Mouse (Mus musculus): ENCODE results near the gene Tmod4.
A peak's percentile ranks its signal among the peaks of the same experiment; 100 is the strongest.
"Not testable (repeated sequence)": the region's sequence is repeated elsewhere in the genome, so short reads cannot be mapped to it uniquely, and the experiment has no call there.

Tmod4 gene

DNA sequence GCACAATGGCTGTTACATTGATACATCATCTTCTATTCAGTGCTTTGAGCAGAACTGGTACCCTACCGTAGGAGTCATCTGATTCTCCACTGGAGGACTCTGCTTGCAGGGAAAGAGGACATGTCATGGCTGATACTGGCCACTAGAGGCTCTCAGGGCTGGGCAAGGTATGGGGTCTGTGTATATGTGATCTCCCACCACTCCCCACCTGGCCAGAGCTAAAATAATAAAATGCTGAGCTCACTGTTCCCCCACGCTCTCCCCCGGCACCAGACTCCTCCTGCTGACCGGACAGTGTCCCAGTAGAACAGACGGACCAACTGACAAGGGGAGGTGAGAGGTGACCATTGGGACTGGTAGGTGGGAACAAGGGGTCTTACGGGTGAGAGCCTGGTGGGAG is at the start of gene Tmod4:
Gene Tmod4 (plus strand): TSS at position 231 of the 400 bp plus-strand sequence.
- no peak for DNase-seq

GRCm38 (mm10) chr3:95088071-95088470 is 36.2 kb upstream of the Tmod4 start:
- DNase-seq: no peak

GRCm38 (mm10) chr3:95100854-95101253 is 23.4 kb upstream of the Tmod4 start:
- no peak for DNase-seq

DNA sequence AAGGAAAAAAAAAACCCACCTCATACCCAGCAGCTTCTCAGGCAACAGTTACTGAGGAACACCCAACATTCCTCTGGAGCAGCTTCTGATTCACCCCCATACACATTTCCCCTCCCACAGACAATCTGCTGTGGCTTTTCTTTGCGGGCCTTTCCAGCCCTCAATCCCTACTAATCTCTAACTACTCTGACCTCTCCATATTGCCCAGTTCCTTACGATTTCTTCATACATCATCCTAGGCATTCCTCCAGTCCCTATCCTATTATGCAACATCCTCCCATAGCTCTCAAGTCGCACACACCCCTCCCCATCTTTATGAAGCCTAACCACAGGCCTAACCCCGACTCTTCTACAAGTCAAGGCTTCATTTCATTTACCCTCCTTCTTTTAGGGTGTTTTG is 19.2 kb upstream of the Tmod4 start:
- DNase-seq: no peak

- DNase-seq: no peak
Measured at GRCm38 (mm10) chr3:95105586-95106337, 18.5 kb upstream of the Tmod4 start.

GRCm38 (mm10) chr3:95106338-95107117 is 17.7 kb upstream of the Tmod4 start, which contains the start of gene Pip5k1a:
Gene Pip5k1a (minus strand): TSS chr3:95106930.
- peak; percentile 98 for DNase-seq

DNA sequence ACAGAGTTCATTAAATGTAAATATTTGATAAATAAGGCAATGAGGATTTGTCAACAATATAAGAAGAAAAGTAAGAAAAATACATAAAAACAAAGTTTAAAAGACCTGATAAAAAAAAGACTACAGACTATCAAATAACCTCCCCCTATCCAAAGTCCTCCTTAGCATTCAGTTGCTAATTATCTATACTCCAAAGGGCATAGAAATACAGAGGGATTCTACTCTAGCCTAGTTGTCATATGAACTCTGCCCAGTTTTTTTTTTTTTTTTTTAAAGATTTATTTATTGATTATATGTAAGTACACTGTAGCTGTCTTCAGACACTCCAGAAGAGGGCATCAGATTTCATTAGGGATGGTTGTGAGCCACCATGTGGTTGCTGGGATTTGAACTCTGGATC is 17.0 kb upstream of the Tmod4 start:
- not testable (repeated sequence) for DNase-seq

GRCm38 (mm10) chr3:95107898-95108297 is 16.4 kb upstream of the Tmod4 start:
- DNase-seq: peak; percentile 39

- DNase-seq: peak; percentile 94
Measured at GRCm38 (mm10) chr3:95110911-95111726, 13.2 kb upstream of the Tmod4 start, which contains the start of gene Vps72. Gene Vps72 (plus strand): TSS chr3:95111022.

DNA sequence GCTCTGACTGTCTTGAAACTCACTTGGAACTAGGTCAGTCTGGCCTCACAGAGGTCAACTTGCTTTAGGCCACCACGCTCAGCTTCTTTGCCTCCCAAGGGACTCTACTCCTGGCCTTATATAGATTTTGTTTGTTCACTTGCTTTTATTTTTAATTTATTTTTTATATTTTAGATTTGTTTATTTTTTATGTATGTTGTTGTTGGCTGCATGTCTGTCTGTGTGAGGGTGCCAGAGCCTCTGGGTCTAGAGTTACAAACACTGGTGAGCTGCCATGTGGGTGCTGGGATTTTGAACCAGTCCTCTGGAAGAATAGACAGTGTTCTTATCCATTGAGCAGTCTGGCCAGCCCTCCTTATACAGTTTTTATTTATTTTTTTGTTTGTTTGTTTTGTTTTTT is 11.5 kb upstream of the Tmod4 start:
- no peak for DNase-seq

GRCm38 (mm10) chr3:95117751-95118150 is 6.5 kb upstream of the Tmod4 start:
- DNase-seq: no peak

GRCm38 (mm10) chr3:95121580-95121979 is 2.7 kb upstream of the Tmod4 start:
- DNase-seq: no peak

DNA sequence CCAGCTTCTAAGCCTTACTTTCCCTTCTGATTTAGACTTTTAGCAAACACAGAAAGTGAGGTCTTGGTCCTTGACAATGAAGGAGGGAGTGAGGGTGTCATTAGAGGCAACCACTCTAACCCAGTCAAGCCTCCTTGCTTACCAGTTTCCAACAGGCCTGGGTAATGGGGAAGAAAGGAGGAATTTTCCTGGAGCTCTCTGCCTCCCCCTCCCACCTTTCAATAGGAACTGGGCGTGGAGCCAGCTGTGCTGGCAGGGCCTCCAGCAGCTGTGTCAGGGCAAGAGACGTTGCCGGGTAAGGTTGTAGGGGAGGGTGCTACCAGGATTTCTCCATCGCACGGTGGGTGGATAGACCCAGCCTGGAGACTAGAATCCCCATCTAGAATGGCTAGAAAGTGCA is 696 bp downstream of the Tmod4 start:
- DNase-seq: peak; percentile 69

DNA sequence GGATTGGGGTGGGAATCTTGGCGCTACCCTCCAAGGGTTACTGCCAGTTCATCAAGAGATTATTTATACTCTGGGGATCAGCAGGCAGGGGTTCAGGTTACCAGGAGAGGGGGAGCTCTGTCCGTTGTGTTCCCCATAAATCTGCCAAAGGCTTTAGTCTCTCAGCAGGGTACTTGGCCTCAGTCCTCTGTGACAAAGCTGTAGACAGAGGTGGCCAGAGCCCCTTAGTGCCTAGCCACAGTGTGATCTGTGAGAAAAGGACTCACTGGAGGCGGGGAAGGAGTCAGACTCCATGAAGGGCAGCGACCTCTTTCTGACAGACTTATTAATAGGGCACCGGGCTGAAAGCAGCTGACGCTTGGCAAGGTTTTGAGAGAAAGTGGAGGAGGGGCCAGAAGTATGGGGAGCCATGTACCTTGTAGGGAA is 5.0 kb downstream of the Tmod4 start:
- no peak for DNase-seq

GRCm38 (mm10) chr3:95130081-95130480 is 5.8 kb downstream of the Tmod4 start:
- DNase-seq: no peak

DNA sequence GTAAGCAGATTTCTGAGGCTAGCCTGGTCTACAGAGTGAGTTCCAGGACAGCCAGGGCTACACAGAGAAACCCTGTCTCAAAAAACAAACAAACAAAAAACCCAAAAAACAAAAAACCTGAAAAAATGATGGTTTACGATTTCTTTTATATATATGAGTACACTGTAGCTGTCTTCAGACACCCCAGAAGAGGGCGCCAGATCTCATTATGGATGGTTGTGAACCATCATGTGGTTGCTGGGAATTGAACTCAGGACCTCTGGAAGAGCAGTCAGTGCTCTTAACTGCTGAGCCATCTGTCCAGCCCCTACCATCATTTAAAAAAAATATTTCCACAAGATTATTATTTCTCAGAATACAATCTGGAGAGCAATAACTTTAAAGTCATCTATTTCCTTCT is 8.1 kb downstream of the Tmod4 start:
- DNase-seq: not testable (repeated sequence)

GRCm38 (mm10) chr3:95133176-95133575 is 8.9 kb downstream of the Tmod4 start:
- no peak for DNase-seq

- DNase-seq: peak; percentile 96
Measured at GRCm38 (mm10) chr3:95133680-95134101, 9.4 kb downstream of the Tmod4 start, which contains the start of the genes Scnm1 and Lysmd1. Gene Scnm1 (minus strand): TSS chr3:95134011. Gene Lysmd1 (plus strand): TSS chr3:95134088.

GRCm38 (mm10) chr3:95134133-95134532 is 9.9 kb downstream of the Tmod4 start:
- DNase-seq: not testable (repeated sequence)

GRCm38 (mm10) chr3:95135023-95135422 is 10.7 kb downstream of the Tmod4 start:
- DNase-seq: peak; percentile 87

DNA sequence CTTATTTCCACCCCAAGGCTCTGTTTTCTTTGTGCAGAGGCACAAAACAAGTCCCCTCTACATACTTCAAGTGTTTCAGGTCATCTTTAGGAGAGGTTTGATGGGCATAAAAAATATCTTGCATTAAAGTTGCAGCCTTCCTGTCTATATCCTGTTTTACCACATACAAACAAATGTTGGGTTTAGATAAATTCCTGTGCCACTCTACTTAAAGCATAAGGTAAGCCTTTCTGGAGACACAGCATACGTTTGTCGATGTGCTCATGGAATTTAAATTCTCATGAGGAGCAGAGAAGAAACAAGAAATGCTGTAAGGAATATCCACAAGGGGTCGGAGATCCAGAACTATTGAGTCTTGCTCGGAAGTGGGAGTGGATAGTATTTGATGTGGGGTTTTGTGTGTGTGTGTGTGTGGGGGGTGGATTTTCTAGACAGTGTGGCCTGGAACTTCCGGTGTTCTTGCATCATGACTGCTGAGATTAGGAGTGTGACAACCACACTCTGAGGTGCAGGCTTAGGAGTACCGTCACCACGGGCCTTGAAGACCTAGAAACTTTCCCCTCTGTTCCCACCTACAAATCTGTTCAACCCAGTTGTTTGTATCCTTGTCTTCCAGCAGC is 11.3 kb downstream of the Tmod4 start:
- DNase-seq: peak; percentile 38

DNA sequence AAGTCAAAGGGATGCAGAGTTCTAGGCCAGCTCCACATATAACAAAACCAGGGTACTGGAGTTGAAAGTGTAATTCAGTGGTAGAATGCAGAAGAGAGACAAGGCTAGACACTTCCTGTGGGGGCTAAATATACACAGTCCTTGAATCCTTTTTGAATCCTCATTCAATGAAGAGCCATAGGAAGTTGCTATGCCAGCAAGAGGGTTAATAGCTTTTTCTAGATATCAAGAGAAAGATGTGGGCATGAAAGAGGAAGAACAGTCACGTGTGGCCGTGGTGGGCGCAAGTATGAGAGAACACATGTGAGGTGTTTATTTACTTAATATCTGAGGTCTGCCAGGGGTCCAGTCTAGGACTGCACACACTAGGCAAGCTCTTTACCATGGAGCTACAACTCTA is 12.1 kb downstream of the Tmod4 start:
- peak; percentile 39 for DNase-seq

Data from lung, postnatal 36 days (tissue).